Mouse (Mus musculus): ENCODE results near the gene Ptprg. TPM values are rescaled to one million over a fixed set of nuclear protein-coding genes. Genes with fewer than 3 reads are reported as not detected.
"Not testable (repeated sequence)": the region's sequence is repeated elsewhere in the genome, so short reads cannot be mapped to it uniquely, and the experiment has no call there.

Ptprg gene
- polyA plus RNA-seq, 1 experiment: 21.7 TPM

DNA sequence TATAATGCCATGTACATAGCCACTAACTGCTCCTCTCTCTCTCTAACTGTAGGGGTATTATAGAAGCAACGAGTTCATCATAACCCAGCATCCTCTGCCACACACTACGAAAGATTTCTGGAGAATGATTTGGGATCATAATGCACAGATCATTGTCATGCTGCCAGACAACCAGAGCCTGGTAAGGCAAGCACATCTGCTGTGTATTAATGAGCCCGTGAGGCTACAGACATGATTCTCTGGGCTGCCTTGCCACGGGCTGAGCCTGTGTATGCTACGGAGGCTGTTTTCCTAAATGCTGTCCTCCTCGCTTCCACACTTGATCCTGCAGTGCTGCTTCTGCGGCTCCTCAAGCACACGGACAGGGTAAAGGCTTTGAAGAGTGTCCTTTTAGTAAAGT, 667.2 kb downstream of the Ptprg start:
- no peaks in the 10 kb centered on the region for H3K4me1 ChIP-seq (ENCODE audit: control insufficient read depth, insufficient read depth, insufficient read length, low read length)
- no peak overlapping the region for H3K27ac ChIP-seq (ENCODE audit: insufficient read depth, low read depth, low read length)
- no peak for TF ChIP-seq POLR2A (IDR thresholded peaks at IDR 0.05; ENCODE audit: low read depth, low read length)
- TF ChIP-seq CTCF (IDR thresholded peaks at IDR 0.05; ENCODE audit: extremely low read depth, insufficient read length, insufficient replicate concordance, low read depth, low read length): no peak
- no peaks in the 10 kb centered on the region for H3K27me3 ChIP-seq (ENCODE audit: control insufficient read depth, insufficient read depth, low read length)
- H3K36me3 ChIP-seq (ENCODE audit: control insufficient read depth, insufficient read depth, low read length): peaks cover 7% of the 10 kb centered on the region
- 93% methylated on average over 8 of the region's 8 CpGs for WGBS
- no peak overlapping the region for H3K4me3 ChIP-seq (ENCODE audit: low read depth, low read length)

DNA sequence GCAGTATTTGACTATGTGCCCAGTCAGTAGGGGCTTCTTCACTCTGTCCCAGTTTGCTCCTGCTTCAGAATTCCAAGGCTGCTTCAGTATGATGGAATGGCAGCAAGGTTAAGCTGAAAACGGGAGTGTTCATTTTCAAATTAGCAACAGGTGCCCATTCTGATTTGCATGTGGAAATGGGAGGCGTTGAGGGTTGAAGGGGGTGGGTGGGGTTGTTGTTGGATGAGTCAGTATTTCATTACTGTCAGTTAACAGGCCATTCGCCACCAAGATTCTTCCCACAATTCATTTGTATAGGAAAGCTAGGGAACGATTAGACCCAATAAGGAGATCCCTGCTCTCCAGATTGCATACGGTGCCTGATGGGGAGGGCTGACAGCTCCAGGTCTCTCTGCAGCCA, 668.2 kb downstream of the Ptprg start:
- H3K27ac ChIP-seq (ENCODE audit: insufficient read depth, low read depth, low read length): no peak overlapping the region
- TF ChIP-seq POLR2A (IDR thresholded peaks at IDR 0.05; ENCODE audit: low read depth, low read length): no peak
- TF ChIP-seq CTCF (IDR thresholded peaks at IDR 0.05; ENCODE audit: extremely low read depth, insufficient read length, insufficient replicate concordance, low read depth, low read length): no peak
- no peak overlapping the region for H3K4me3 ChIP-seq (ENCODE audit: low read depth, low read length)
- H3K36me3 ChIP-seq (ENCODE audit: control insufficient read depth, insufficient read depth, low read length): peaks cover 13% of the 10 kb centered on the region
- H3K27me3 ChIP-seq (ENCODE audit: control insufficient read depth, insufficient read depth, low read length): no peaks in the 10 kb centered on the region
- 82% methylated on average over 5 of the region's 5 CpGs for WGBS
- H3K4me1 ChIP-seq (ENCODE audit: control insufficient read depth, insufficient read depth, insufficient read length, low read length): no peaks in the 10 kb centered on the region

DNA sequence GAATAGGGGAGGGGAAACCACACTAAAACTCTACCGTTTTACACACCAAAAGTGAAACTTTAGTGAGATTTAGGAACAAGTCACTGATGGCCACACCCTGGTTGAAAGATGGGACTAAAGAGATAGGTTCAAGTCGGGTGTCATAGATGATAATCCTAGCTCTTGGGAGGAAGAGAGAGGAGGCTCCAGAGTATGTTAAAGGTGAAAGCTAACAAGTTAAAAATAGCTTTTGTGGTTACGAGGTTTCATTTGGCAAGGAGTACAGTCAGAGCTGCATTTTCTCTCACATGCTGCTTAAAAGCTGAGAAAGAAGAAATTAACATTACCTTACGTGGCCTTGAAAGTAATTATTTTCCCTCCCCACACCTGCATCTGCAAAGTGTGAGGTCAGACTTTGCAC, 690.4 kb downstream of the Ptprg start:
- TF ChIP-seq POLR2A (IDR thresholded peaks at IDR 0.05; ENCODE audit: low read depth, low read length): no peak
- no peak for TF ChIP-seq CTCF (IDR thresholded peaks at IDR 0.05; ENCODE audit: extremely low read depth, insufficient read length, insufficient replicate concordance, low read depth, low read length)
- no peaks in the 10 kb centered on the region for H3K27me3 ChIP-seq (ENCODE audit: control insufficient read depth, insufficient read depth, low read length)

DNA sequence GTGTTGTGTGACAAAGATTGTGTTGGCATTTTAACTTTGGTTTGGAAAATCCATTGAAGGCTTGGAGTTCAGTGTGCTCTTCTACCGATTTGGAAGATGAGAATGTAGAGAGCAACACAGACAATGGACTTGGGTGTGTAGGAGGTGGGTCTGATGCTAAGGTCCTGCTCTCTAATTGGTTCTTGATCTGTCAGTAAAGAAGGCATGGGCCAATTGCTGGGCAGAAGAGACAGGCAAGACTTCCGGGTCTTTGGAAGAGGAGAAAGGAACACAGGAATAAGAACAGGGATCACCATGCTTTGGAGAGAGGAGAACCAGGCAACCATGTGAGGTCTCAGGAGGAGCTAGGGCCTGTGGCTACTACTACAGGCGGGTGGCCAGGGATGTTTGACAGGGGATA, 722.7 kb downstream of the Ptprg start:
- no peaks in the 10 kb centered on the region for H3K36me3 ChIP-seq (ENCODE audit: control insufficient read depth, insufficient read depth, low read length)

More for the DNA sequence above, 690.4 kb downstream of the Ptprg start:
- Histone ChIP-seq H3K27ac (ENCODE audit: insufficient read depth, low read depth, low read length) (no peak overlapping the region), H3K36me3 (ENCODE audit: control insufficient read depth, insufficient read depth, low read length) (no peaks in the 10 kb centered on the region), H3K4me3 (ENCODE audit: low read depth, low read length) (no peak overlapping the region), H3K4me1 (ENCODE audit: control insufficient read depth, insufficient read depth, insufficient read length, low read length) (no peaks in the 10 kb centered on the region)
- WGBS: 65% methylated on average over 4 of the region's 4 CpGs

DNA sequence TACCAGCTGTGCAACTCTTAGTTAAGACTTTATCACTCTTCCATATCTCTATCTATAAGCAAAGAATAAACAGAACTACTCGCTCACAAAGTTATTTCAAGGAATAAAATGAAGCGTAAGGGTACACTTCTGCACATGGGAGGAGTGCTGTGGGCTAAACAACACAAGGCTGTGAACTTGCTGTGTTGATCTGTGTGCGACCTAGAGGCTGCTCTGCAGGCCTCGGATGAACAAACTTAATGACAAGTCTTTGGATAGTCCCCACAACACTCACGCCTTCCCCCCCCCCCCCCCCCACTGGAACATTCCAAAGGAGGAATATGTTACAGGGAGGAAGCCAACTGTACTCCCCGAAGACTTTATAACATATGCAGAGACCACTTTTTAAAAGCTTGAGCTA, 730.3 kb downstream of the Ptprg start, which contains the start of gene Gm49355:
TSS of gene Gm49355 (plus strand) at position 336 of the 400 bp plus-strand sequence.
- H3K4me3 ChIP-seq (ENCODE audit: low read depth, low read length): peak within 1 kb of the TSS; percentile 76
- peak within 1 kb of the TSS; percentile 82 for H3K27ac ChIP-seq (ENCODE audit: insufficient read depth, low read depth, low read length)
- no peaks in the 10 kb centered on the region for H3K4me1 ChIP-seq (ENCODE audit: control insufficient read depth, insufficient read depth, insufficient read length, low read length)
- peaks cover 4% of the 10 kb centered on the region; the same call in 1 of the 2 replicates for H3K36me3 ChIP-seq (ENCODE audit: control insufficient read depth, insufficient read depth, low read length)
- TF ChIP-seq CTCF (IDR thresholded peaks at IDR 0.05; ENCODE audit: extremely low read depth, insufficient read length, insufficient replicate concordance, low read depth, low read length): no peak
- TF ChIP-seq POLR2A (IDR thresholded peaks at IDR 0.05; ENCODE audit: low read depth, low read length): no peak
- no peaks in the 10 kb centered on the region for H3K27me3 ChIP-seq (ENCODE audit: control insufficient read depth, insufficient read depth, low read length)
- 71% methylated on average over 6 of the region's 6 CpGs for whole genome bisulfite sequencing

More for the DNA sequence above, 722.7 kb downstream of the Ptprg start:
- no peak overlapping the region for H3K4me3 ChIP-seq (ENCODE audit: low read depth, low read length)
- WGBS: 51% methylated on average over 3 of the region's 3 CpGs
- H3K27me3 ChIP-seq (ENCODE audit: control insufficient read depth, insufficient read depth, low read length): no peaks in the 10 kb centered on the region
- H3K4me1 ChIP-seq (ENCODE audit: control insufficient read depth, insufficient read depth, insufficient read length, low read length): no peaks in the 10 kb centered on the region
- TF ChIP-seq POLR2A (IDR thresholded peaks at IDR 0.05; ENCODE audit: low read depth, low read length) (no peak), CTCF (IDR thresholded peaks at IDR 0.05; ENCODE audit: extremely low read depth, insufficient read length, insufficient replicate concordance, low read depth, low read length) (no peak)
- H3K27ac ChIP-seq (ENCODE audit: insufficient read depth, low read depth, low read length): no peak overlapping the region

DNA sequence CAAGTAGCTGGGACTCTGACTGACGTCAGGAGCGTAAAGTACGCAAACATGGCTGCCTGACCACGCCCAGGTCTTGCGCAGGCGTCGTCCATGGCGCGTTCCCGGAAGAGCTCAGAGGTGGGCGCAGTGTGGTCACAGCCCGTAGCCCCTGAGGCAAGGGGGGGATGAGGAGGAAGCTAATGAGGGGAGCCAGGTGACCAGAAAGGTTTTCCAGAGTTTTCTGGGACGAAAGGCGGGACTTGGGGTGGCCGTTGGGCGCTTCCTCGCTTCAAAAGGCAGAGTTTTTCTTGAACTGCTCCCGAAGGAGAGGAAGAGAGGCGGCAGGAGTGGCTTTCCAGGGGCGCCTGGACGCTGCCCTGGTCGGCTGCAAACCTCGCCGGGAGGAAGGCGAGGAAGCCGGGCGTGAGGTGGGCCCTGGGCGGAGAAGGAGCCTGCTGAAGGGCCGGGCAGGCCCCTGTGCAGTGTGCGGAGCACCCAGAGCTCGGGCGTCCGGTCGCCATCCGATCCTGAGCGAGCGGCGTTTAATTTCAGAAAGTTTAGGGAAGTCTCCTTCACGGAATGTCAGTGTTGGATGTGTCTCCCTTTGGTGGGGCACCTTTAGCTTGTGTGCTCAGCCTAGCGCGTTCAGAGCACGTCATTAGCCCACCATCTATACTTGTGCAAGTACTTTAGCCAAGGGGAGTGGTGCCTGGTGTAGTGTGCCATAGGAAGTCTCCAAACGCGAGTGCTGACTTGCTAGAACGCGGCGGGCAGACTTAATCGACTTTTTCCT, 731.0 kb downstream of the Ptprg start, which contains the start of gene 3830406C13Rik:
TSS of gene 3830406C13Rik (plus strand) at position 33 of the 772 bp plus-strand sequence.
- Histone ChIP-seq H3K4me1 (ENCODE audit: control insufficient read depth, insufficient read depth, insufficient read length, low read length) (peaks cover 2% of the 10 kb centered on the region; the same call in 1 of the 2 replicates), H3K4me3 (ENCODE audit: low read depth, low read length) (peak within 1 kb of the TSS; percentile 76), H3K27ac (ENCODE audit: insufficient read depth, low read depth, low read length) (peak within 1 kb of the TSS; percentile 82), H3K36me3 (ENCODE audit: control insufficient read depth, insufficient read depth, low read length) (peaks cover 9% of the 10 kb centered on the region), H3K27me3 (ENCODE audit: control insufficient read depth, insufficient read depth, low read length) (no peaks in the 10 kb centered on the region)
- under 1% methylated on average over 48 of the region's 48 CpGs for WGBS
- TF ChIP-seq POLR2A (IDR thresholded peaks at IDR 0.05; ENCODE audit: low read depth, low read length) (peak; percentile 90), CTCF (IDR thresholded peaks at IDR 0.05; ENCODE audit: extremely low read depth, insufficient read length, insufficient replicate concordance, low read depth, low read length) (no peak)

DNA sequence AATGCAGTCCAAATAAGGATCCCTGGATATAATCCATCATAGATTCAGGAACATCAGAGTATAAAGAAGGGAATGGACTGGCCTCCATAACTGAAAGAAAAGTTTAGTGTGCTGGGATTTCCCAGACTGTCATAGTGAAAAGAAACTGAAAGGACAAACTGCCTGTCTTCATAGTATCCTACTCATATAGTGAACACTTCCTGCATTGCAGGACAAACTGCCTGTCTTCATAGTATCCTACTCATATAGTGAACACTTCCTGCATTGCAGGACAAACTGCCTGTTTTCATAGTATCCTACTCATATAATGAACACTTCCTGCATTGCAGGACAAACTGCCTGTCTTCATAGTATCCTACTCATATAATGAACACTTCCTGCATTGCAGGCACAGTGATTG, 736.4 kb downstream of the Ptprg start:
- not testable (repeated sequence) for H3K4me3 ChIP-seq (ENCODE audit: low read depth, low read length); H3K27me3 ChIP-seq (ENCODE audit: control insufficient read depth, insufficient read depth, low read length)
- H3K36me3 ChIP-seq (ENCODE audit: control insufficient read depth, insufficient read depth, low read length): peaks cover 33% of the 10 kb centered on the region

More for the DNA sequence above, 736.4 kb downstream of the Ptprg start:
- H3K27ac ChIP-seq (ENCODE audit: insufficient read depth, low read depth, low read length); H3K4me1 ChIP-seq (ENCODE audit: control insufficient read depth, insufficient read depth, insufficient read length, low read length): not testable (repeated sequence)

Other genes starting within 250 kb of the Ptprg start
- 0.15 and 0.33 TPM in 2 replicates for gene Gm3839, start 196.8 kb upstream of the Ptprg start, polyA plus RNA-seq (2012; rRNA removed)

Measured in small intestine, adult 2 months (tissue).